Mouse (Mus musculus) G1E (cell line): ENCODE data around the gene Dnm1.

ENCODE experiments used
- CTCF ChIP-seq: IDR thresholded peaks from 2 replicates; pipeline ENCODE4 v1.5.1; 2012; ENCODE audit warnings: low read depth, low read length, inconsistent platforms, mixed read lengths
- GATA2 ChIP-seq: IDR thresholded peaks from 2 replicates; pipeline ENCODE4 v1.6.1; 2012; ENCODE audit warnings: low read depth, low read length, inconsistent platforms, borderline replicate concordance
- TAL1 ChIP-seq: conservative IDR thresholded peaks from 2 replicates; pipeline ENCODE4 v1.6.1; 2012; ENCODE audit warnings: low read depth, low read length, inconsistent platforms, mixed read lengths

DNA sequence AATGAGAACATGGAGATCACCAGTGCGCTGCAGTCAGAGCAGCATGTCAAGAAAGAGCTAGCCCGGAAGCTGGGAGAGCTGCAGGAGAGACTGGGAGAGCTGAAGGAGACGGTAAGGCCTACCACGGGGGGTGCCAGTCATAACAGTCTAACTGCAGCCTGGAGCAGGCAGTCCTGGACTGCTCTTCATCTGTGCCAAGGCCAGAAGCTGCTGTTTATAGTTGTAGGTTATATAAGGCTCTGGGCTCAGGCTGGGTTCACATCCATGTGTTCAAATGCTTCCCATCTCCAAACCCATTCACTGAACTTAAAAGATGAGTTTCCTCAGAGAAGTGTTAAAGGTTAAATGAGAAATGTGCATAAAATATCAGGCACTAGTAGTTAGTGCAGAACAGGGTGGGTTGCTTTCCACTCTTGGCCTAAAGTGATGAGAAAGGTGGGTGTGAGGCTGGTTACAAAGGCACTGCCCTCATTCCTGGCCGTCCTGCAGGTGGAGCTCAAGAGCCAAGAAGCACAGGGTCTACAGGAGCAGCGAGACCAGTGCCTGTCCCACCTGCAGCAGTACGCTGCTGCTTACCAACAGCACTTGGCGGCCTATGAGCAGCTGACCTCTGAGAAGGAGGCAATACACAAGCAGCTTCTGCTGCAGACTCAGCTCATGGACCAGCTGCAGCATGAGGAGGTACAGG lies 48.8 kb downstream of the Dnm1 start:
- TF ChIP-seq CTCF (peak; percentile 71), TAL1 (no peak), GATA2 (no peak)
